Mouse (Mus musculus) c-Kit-positive CD71-negative TER-119-negative erythroid progenitor cells, embryonic 14.5 days (primary cell): Measurements from ENCODE around the gene Taok2.
"Not testable (repeated sequence)": the region's sequence is repeated elsewhere in the genome, so short reads cannot be mapped to it uniquely, and the experiment has no call there.

Source experiments
- DNase-seq: peaks from one replicate; pipeline ENCODE4 v3.0.0-alpha.2; 2013; ENCODE audit warnings: low read depth

Gene Taok2

DNA sequence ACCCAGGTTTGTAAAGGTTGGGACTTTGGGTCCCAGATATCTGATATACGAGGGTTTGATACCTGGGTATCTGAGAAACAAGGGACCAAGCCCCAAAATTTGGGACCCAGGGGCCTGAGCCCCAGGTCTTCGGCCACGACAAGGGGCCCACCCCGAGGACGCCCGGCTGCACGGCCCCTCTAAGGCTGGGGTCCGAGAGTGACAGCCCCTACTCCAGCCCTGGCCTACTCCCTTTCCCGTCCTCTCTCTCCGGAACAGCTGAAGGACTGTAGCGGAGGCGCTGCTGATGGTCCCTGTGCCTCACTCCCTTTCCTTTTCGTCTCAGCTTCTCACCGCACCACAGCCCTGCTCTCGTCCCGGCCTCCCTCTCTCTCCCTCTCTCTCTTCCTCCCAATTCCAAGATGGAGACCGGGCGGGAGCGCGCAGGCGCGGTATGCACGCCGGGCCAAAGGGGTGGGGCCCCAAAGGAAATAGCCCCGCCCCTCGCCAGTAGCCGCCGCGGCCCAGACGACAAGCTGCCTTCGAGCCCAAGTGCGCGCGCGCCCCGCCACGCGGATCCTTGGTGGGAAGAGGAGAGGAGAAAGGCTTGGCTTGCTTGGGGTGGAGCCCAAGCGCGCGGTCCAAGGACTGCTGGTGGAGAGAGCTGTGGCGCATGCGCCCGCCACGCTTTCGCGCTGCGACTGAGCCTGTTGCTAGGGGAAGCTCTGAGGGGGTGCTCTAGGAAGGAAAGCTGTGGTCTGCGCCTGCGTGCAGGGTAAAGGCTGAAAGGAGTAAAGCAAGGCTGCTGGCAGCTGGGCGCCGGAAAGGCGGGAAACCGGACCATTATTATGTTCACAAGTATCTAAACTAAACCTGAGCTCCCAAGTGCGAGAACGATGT is at the start of gene Taok2:
Taok2 (minus strand) TSS at position 418 of the 879 bp plus-strand sequence.
- DNase-seq, result peak; percentile 94

- no peak for DNase-seq
Measured at GRCm38 (mm10) chr7:126932652-126933051, 48.1 kb upstream of the Taok2 start.

GRCm38 (mm10) chr7:126929046-126929445 is 44.5 kb upstream of the Taok2 start:
- DNase-seq, result no peak

GRCm38 (mm10) chr7:126928384-126929037 is 44.0 kb upstream of the Taok2 start, which contains the start of gene Kctd13:
Gene Kctd13, plus strand, starts transcription at chr7:126928879.
- DNase-seq, result peak; percentile 85

DNA sequence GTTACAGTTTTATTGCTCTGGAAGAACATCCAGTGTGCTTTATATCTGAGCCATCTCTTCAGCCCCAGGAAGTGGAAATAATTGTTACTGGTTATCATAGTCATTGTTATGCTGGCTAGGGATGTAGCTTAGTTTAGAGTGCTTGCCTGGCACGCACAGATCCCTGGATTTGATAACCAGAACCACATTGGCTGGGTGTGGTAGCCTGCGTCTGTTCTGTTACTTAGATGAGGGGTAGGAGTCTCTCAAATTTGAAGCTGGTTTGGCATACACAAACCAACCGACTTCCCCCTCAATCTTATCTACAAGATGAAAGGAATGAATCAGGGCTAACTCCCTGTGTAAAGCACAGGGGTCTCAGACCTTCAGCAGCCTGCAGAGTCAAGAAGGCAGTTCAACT is 41.8 kb upstream of the Taok2 start:
- no peak for DNase-seq

- DNase-seq, result no peak
Measured at GRCm38 (mm10) chr7:126923999-126924398, 39.5 kb upstream of the Taok2 start.

- no peak for DNase-seq
Measured at GRCm38 (mm10) chr7:126922624-126923060, 38.1 kb upstream of the Taok2 start, which contains the start of gene Tmem219. Gene Tmem219, minus strand, starts transcription at chr7:126922917.

DNA sequence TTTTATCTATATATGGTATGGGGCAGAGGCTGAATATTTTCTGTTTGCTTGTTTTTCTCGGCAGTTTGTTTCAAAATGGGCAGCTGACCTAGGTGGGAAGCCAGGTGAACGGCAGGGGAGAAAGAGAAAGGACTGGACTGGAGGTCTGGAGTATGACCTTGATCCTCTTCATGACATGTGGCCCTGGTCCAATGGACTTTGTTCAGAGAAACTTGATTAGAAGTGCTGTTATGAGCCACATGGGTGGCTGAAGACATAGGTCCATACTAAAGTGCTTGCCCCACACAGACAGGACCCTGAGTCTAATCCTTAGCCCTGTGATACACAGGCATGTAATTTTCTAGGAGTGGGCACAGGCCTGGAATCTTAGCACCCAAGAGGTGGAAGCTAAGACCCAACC is 37.1 kb upstream of the Taok2 start:
- no peak for DNase-seq

DNA sequence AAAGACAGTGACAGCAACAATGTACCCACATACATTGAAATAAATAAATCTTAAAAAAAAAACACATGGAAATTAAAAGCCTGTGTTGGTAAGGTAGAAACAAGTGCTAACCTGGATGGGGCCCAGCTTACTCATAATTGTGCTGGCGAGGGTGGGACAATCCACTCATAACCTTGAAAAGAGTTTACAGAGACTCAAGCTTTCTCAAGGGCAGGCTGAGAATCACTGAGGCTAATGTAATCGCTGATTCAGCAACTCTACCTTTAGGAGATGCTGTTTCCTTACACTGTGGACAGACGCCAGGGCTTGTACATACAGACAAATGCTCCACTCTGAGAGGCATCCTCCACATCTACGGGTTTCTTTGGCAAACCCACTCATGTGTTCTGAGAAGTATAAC is 35.5 kb upstream of the Taok2 start:
- no peak for DNase-seq

DNA sequence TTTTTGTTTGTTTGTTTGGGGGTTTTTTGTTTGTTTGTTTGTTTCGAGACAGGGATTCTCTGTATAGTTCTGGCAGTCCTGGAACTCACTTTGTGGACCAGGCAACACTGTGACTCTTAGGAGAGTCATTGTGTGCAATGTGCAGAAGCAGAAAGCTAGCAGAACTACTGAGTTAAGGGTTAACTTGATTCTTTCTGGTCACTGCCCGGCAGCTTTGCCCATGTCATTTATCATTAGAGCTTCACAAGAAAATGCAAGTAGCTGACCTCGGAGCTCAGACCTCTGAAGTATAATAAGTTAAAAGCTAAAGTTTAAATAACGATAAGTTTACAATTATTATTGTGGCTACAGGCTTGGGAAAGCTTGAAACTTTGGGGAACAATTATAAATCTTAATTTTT is 33.9 kb upstream of the Taok2 start:
- DNase-seq, result not testable (repeated sequence)

DNA sequence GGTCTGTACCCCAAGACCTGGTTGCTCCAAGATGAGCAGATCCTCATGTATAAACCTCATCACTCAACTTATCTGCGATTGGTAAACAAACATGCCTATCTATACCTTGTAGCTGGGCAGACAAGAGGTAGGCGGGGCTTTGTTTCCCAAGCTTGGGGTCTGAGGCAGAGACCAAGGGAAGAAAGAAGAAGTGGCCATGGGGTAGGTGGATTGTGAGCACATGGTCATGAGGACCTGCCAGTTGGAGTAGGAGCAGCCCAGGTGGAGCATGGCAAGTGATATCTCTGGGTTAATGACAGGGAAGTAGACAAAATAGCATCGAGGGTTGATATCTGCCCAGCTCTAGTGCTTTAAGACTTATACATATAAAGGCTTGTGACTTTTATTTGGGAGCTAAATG is 30.3 kb upstream of the Taok2 start:
- DNase-seq, result no peak

- no peak for DNase-seq
Measured at GRCm38 (mm10) chr7:126905590-126905989, 21.1 kb upstream of the Taok2 start.

GRCm38 (mm10) chr7:126899781-126900180 is 15.3 kb upstream of the Taok2 start:
- DNase-seq, result not testable (repeated sequence)

GRCm38 (mm10) chr7:126898102-126898990 is 13.8 kb upstream of the Taok2 start:
- peak; percentile 85 for DNase-seq

DNA sequence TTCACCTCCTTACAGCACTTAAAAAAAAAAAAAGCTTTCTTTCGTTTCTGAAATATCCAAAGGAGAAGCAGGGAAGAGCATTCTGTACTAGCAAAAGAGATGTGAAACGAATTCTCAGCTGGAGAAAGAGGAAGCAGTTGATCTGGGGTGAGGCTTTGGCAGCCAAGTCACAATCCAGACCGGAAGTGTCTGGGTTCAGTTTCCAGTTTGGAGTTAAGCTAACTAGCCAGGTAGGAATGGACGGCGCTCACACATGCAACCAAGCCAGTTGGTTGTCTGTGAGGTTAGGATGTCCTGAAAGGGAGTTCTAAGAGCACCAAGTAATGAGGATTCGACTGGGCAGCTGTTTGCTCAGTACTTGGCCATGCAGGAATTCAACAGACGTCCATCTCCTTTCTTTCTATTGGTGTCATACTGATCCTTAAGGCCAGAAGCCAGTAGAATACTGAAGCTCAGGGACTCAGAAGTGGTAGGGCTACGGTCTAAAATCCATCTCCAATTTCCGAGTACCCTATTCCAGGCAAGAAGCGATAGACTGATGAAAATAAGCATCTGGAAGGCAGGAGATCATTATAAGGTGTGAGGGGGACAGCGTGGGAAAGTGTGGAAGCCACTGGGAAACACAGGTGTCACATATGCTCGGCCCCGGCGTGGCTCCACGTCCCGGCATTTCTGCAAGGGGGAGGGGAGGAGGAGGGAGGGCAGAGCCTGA is 13.0 kb upstream of the Taok2 start:
- DNase-seq, result peak; percentile 51

DNA sequence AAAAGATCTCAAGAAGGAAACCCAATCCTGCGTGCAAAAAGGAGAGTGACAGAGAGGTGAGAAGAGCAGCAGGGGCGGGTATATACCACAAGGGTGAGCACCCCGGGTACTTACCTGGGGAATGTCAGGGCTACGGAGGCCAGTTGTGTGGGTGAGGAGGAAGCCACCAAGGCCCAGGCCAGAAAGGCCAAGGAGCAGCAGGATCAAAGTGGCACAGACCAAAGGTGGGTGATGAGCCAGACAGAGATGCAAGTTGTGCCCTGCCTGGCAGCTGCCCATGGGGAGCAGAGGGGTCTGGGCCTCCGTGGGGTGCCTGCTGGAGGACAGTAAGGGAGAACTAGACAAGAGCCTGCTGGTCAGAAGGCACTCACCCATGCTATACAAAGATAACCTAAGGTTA is 12.4 kb upstream of the Taok2 start:
- DNase-seq, result no peak

- DNase-seq, result no peak
Measured at GRCm38 (mm10) chr7:126888852-126889251, 4.3 kb upstream of the Taok2 start.

GRCm38 (mm10) chr7:126887281-126887680 is 2.8 kb upstream of the Taok2 start:
- DNase-seq, result no peak

DNA sequence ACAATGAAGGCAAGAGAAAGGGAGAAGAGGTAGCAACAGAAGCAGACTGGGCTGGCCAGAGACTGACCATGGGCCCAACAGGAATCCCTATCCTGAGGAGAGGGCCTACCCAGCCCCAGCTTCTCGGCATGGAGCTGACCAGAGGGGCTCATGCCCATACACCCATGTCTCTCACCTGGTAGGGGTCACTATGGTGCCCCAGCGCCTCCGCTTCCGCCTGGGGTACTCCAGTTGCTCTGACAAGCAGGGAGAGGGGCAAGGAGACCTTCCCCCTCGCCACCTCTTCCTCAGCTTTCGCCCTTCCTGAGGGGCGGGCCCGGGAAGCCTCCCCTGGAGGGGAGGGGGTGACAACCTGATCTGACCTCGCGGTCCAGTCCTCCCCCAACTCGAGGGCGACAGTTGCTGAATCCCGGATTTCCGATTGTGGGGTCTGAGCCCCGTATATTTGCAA is 747 bp downstream of the Taok2 start:
- no peak for DNase-seq

DNA sequence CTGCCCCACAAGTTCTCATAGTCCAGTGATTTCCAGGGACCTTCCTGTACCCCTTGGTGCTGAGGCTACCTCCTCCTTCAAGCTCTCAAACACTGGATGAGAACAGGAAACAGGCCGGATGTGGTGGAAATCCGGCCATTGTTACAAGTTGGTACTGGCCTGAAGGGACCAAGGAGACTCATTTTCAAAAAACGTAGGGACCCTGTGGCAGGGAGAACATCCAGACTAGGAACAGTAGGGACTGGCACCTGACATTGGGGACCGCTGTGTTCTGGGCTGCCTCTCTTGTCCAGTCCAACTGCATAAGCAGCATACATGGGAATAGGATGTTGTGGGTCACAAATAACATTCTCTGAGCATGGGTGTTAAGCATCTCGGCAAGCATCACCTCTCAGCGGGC is 3.5 kb downstream of the Taok2 start:
- no peak for DNase-seq

DNA sequence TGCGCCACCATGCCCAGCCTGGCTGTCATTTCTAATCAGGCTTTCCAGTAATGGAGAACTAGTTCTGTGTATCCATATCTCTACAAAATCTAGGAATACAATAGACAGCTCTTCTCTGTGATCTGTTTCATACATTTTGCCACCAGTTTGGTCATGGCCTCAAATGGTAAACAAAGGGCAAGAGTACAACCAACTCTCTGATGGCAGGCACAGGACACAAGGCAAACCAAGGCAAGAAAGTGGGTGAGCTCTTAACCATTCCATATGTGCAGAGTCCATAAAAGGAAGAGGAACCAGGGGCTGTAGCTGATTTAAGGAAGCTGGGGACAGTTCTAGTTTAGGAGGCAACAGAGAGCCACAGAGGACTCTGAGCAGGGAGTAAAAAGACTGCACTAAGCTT is 7.3 kb downstream of the Taok2 start:
- DNase-seq, result no peak
